Mouse (Mus musculus): ENCODE measurements around the gene Tbx6. TPM values are rescaled to one million over a fixed set of nuclear protein-coding genes. Genes with fewer than 3 reads are reported as not detected.

Tbx6 gene
- total and polyA plus RNA-seq, 2 experiments from 2014 or later = 0.11 to 0.38 TPM

GRCm38 (mm10) chr7:126803181-126803580 lies 21.9 kb downstream of the Tbx6 start:
- WGBS = 94% methylated on average over 6 of the region's 6 CpGs
- no peak overlapping the region for H3K9ac ChIP-seq
- no peak overlapping the region for H3K4me2 ChIP-seq (ENCODE audit: low read depth)
- ATAC-seq (no peak), DNase-seq (no peak)
- no peak overlapping the region for H3K27ac ChIP-seq (ENCODE audit: low read depth, low read length)
- H3K36me3 ChIP-seq (ENCODE audit: insufficient read depth) = peaks cover 8% of the 10 kb centered on the region; the same call in 1 of the 2 replicates
- H3K4me3 ChIP-seq (ENCODE audit: low read depth, low read length) = no peak overlapping the region
- peaks cover 3% of the 10 kb centered on the region for H3K4me1 ChIP-seq (ENCODE audit: insufficient read depth)
- no peaks in the 10 kb centered on the region for H3K9me3 ChIP-seq (ENCODE audit: low read length)
- no peak for TF ChIP-seq CTCF (IDR thresholded peaks at IDR 0.05; ENCODE audit: low read depth)
- no peaks in the 10 kb centered on the region for H3K27me3 ChIP-seq (ENCODE audit: insufficient read depth, low read length)

GRCm38 (mm10) chr7:126803751-126804150 lies 22.5 kb downstream of the Tbx6 start:
- Histone ChIP-seq H3K36me3 (ENCODE audit: insufficient read depth) (peaks cover 8% of the 10 kb centered on the region; the same call in 1 of the 2 replicates), H3K4me3 (ENCODE audit: low read depth, low read length) (no peak overlapping the region), H3K9ac (no peak overlapping the region), H3K27me3 (ENCODE audit: insufficient read depth, low read length) (no peaks in the 10 kb centered on the region), H3K4me1 (ENCODE audit: insufficient read depth) (peaks cover 3% of the 10 kb centered on the region), H3K9me3 (ENCODE audit: low read length) (no peaks in the 10 kb centered on the region), H3K27ac (ENCODE audit: low read depth, low read length) (no peak overlapping the region), H3K4me2 (ENCODE audit: low read depth) (no peak overlapping the region)
- ATAC-seq = no peak
- TF ChIP-seq CTCF (IDR thresholded peaks at IDR 0.05; ENCODE audit: low read depth) = no peak
- no peak for DNase-seq

GRCm38 (mm10) chr7:126806956-126807355 lies 25.7 kb downstream of the Tbx6 start:
- Histone ChIP-seq H3K36me3 (ENCODE audit: insufficient read depth) (peaks cover 8% of the 10 kb centered on the region; the same call in 1 of the 2 replicates), H3K4me2 (ENCODE audit: low read depth) (no peak overlapping the region)
- TF ChIP-seq CTCF (IDR thresholded peaks at IDR 0.05; ENCODE audit: low read depth) = no peak

GRCm38 (mm10) chr7:126807405-126807804 lies 26.1 kb downstream of the Tbx6 start:
- ATAC-seq (no peak), DNase-seq (no peak)
- Histone ChIP-seq H3K4me3 (ENCODE audit: low read depth, low read length) (no peak overlapping the region), H3K4me2 (ENCODE audit: low read depth) (peak overlapping the region; percentile 59), H3K9ac (no peak overlapping the region), H3K9me3 (ENCODE audit: low read length) (no peaks in the 10 kb centered on the region), H3K4me1 (ENCODE audit: insufficient read depth) (no peaks in the 10 kb centered on the region), H3K36me3 (ENCODE audit: insufficient read depth) (peaks cover 8% of the 10 kb centered on the region; the same call in 1 of the 2 replicates), H3K27ac (ENCODE audit: low read depth, low read length) (no peak overlapping the region), H3K27me3 (ENCODE audit: insufficient read depth, low read length) (no peaks in the 10 kb centered on the region)
- TF ChIP-seq CTCF (IDR thresholded peaks at IDR 0.05; ENCODE audit: low read depth) = no peak
- WGBS = 69% methylated on average over 4 of the region's 4 CpGs

More at GRCm38 (mm10) chr7:126806956-126807355, 25.7 kb downstream of the Tbx6 start:
- 70% methylated on average over 6 of the region's 6 CpGs for WGBS
- Histone ChIP-seq H3K27ac (ENCODE audit: low read depth, low read length) (no peak overlapping the region), H3K4me1 (ENCODE audit: insufficient read depth) (no peaks in the 10 kb centered on the region), H3K27me3 (ENCODE audit: insufficient read depth, low read length) (no peaks in the 10 kb centered on the region), H3K9me3 (ENCODE audit: low read length) (no peaks in the 10 kb centered on the region), H3K4me3 (ENCODE audit: low read depth, low read length) (no peak overlapping the region), H3K9ac (no peak overlapping the region)
- ATAC-seq (no peak), DNase-seq (no peak)

- no peaks in the 10 kb centered on the region for H3K9me3 ChIP-seq (ENCODE audit: low read length)
- ATAC-seq (peak; percentile 98), DNase-seq (peak; percentile 91)
- H3K27ac ChIP-seq (ENCODE audit: low read depth, low read length) = peak overlapping the region; percentile 64
- peak overlapping the region; percentile 59 for H3K4me2 ChIP-seq (ENCODE audit: low read depth)
- no peaks in the 10 kb centered on the region for H3K27me3 ChIP-seq (ENCODE audit: insufficient read depth, low read length)
- H3K9ac ChIP-seq = peak overlapping the region; percentile 70
- WGBS = under 1% methylated on average over 43 of the region's 43 CpGs
- H3K4me1 ChIP-seq (ENCODE audit: insufficient read depth) = no peaks in the 10 kb centered on the region
- H3K36me3 ChIP-seq (ENCODE audit: insufficient read depth) = peaks cover 8% of the 10 kb centered on the region; the same call in 1 of the 2 replicates
- H3K4me3 ChIP-seq (ENCODE audit: low read depth, low read length) = peak overlapping the region; percentile 59
- peak; percentile 14; the same call in 1 of the 2 replicates for TF ChIP-seq CTCF (IDR thresholded peaks at IDR 0.05; ENCODE audit: low read depth)
Observed at GRCm38 (mm10) chr7:126808703-126809455, 27.6 kb downstream of the Tbx6 start.

GRCm38 (mm10) chr7:126809723-126810369 lies 28.6 kb downstream of the Tbx6 start:
- H3K27me3 ChIP-seq (ENCODE audit: insufficient read depth, low read length) = no peaks in the 10 kb centered on the region
- DNase-seq (no peak), ATAC-seq (no peak)
- H3K4me1 ChIP-seq (ENCODE audit: insufficient read depth) = no peaks in the 10 kb centered on the region
- peak overlapping the region; percentile 59 for H3K4me2 ChIP-seq (ENCODE audit: low read depth)
- no peaks in the 10 kb centered on the region; the same call in 1 of the 2 replicates for H3K36me3 ChIP-seq (ENCODE audit: insufficient read depth)
- TF ChIP-seq CTCF (IDR thresholded peaks at IDR 0.05; ENCODE audit: low read depth) = no peak
- no peak overlapping the region for H3K4me3 ChIP-seq (ENCODE audit: low read depth, low read length)
- H3K9ac ChIP-seq = no peak overlapping the region
- H3K9me3 ChIP-seq (ENCODE audit: low read length) = no peaks in the 10 kb centered on the region
- WGBS = 68% methylated on average over 5 of the region's 5 CpGs
- no peak overlapping the region for H3K27ac ChIP-seq (ENCODE audit: low read depth, low read length)

GRCm38 (mm10) chr7:126815726-126816222 lies 34.5 kb downstream of the Tbx6 start:
- no peaks in the 10 kb centered on the region for H3K27me3 ChIP-seq (ENCODE audit: insufficient read depth, low read length)
- no peaks in the 10 kb centered on the region for H3K4me1 ChIP-seq (ENCODE audit: insufficient read depth)
- ATAC-seq = no peak
- H3K4me2 ChIP-seq (ENCODE audit: low read depth) = no peak overlapping the region
- H3K9me3 ChIP-seq (ENCODE audit: low read length) = no peaks in the 10 kb centered on the region
- WGBS = 61% methylated on average over 8 of the region's 8 CpGs
- no peak overlapping the region for H3K27ac ChIP-seq (ENCODE audit: low read depth, low read length)
- no peak overlapping the region for H3K4me3 ChIP-seq (ENCODE audit: low read depth, low read length)
- DNase-seq = no peak
- no peaks in the 10 kb centered on the region for H3K36me3 ChIP-seq (ENCODE audit: insufficient read depth)
- H3K9ac ChIP-seq = no peak overlapping the region
- no peak for TF ChIP-seq CTCF (IDR thresholded peaks at IDR 0.05; ENCODE audit: low read depth)
